Mouse (Mus musculus) thymus, postnatal 14 days (tissue): ENCODE results near the gene Ruvbl1.

Experiments used
- DNase-seq: peaks from one replicate; pipeline ENCODE4 v3.0.0; 2021

Gene Ruvbl1

DNA sequence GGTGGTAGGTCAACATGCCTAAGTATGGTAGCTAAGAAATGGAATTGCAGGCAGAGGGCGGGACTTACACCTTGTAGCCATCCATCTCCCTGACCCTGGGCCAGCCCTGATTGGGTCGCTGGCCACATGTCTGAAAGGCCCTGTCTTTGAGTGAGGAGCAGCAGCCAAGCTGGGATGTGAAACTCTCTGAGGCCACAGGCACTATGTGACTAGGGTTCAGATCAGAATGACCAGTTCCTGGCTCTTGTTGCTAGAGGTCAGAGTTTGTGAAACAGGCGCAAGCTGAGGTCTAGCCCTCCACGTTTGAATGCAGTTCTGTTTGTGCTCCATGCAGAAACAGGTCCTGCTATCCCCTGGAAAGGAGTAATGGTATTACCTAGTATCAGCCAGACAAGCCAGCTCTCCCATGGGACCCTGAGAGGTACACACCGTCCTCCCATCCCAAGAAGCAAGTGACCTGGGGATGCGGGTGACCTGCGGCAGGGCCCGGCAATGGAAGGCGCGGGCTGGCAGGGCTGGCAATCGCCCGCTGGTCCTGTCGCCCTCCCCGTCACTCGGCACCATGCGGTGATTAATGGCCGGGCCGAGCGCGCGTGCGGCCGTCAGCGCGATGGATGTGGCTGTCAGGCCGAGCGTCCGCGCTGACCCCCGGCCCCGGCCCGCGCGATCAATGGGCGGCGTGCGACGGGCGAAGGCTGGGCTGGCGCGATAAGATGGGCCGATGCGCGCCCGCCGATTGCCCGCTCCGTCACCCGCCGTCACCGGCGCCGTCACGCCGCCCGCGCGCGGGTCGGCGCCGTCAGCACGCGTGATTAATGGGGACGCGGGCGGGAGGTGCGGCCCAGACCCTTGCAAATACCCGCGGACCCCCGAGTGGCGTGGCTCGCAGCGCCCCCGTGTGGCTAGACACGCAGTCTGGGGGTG lies 34.5 kb downstream of the Ruvbl1 start:
- peak; percentile 59 for DNase-seq

DNA sequence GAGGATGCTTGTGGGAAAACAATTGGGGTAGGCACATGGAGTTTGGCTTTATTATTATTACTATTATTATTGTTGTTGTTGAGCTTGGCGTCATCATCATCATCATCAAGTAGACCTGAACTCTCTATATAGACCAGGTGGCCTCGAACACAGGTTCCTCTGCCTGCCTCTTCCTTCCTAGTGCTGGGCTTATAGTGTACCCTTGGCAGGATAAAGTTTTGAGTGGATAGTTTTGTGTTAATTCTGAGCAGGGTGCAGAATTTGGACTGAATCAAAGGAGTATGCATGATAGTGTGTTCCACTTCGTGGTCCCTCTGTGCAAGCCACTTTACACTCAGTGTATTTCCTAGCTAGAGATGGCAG lies 35.2 kb downstream of the Ruvbl1 start:
- no peak for DNase-seq

DNA sequence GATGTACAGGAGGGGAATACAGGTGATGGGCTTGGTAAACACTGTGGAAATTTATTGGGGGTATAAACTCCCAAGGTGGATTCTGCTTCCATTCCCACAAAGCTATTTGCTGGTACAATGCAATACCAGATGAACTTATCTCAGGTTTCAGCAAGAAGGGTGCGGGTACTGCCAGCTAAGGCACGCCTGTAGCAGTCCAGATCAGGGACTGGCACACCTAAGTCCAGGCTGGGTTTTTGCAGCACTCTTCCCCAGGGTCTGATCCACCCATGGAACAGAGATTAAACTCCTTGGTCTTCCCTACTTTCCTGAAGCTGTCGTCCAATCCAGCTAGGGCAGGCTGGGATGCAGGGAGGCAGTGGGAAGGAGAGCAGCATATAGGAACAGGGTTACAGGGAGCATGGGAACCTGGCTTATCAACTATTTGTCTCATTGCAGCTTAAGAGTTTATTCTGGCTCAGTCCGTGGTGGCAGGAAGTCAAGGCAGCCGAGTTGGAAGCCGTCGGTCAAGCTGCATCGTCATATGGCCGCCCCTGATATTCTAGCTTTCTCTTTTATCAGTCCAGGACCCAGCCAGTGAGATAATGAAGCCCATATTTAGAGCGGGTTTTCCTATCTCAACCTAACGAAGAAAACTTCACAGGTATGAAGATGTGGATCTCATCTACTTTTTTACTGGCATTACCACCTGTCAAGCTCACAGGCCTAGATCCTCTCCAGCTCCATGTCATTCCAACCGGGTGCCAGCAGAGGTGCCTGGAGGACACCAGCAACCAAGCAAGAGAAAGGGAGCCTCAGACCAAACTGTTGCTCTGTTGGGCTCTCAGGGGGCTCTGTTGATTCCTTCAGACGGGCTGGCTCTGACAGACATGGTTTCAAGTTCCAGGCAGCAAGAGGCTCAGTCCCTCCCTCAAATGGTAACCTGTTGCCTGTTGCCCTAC lies 37.1 kb downstream of the Ruvbl1 start:
- DNase-seq, result no peak

DNA sequence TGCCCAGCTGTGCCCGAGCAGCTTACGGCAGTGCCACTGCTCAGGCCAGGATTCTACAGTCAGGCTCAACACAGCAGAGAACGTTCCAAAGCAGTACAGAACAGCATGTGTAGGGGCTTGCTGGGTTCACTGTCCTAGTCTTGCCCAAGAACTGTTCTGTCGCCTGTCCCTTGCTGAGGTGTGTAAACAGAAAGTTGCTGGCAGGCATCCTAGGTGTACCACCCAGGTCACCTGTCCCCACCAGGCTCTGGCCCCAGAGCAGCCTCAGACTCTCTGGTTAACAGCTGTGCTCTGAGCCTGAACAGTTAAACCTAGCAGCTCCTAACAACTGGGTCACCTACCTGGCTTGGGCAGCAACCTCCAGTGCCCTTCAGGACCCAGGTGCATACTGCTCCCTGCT lies 37.8 kb downstream of the Ruvbl1 start:
- DNase-seq, result no peak

DNA sequence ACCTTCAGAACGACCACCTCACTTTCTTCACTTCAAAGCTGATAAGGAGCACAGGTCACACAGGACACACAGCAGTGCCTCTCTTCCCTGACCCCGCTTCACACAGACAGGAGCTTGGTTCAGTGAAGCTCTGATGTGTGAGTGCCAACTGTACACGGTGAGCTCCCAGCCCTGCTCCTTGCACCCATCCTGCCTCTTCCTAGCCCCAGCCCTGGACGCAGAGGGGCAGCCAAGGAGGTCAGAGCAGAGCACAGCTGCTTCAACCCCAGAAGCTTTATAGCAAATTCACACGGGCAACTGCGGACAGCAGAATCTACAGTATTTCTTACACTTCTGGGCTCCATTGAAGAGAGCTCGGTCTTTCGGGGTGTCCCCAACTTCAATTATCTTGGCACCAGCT lies 48.8 kb downstream of the Ruvbl1 start:
- no peak for DNase-seq

DNA sequence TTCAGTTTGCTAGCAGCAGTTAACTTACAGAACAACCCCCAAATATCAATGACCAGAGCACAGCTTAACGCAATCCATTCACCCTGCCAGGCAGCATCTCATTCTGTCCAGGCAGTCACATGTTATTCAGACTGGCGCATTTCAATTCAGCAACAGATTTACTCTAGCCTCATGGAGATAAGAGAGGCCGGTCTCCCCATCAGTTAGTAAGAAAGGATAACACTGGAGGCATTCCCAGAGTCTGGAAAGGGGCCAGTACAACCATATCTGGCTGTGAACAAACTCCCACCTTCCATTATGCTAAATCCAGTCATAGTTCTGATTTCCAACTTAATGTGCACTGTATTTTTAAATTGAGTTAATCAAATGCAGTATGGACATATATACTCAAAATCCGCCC lies 49.3 kb downstream of the Ruvbl1 start:
- DNase-seq, result no peak

DNA sequence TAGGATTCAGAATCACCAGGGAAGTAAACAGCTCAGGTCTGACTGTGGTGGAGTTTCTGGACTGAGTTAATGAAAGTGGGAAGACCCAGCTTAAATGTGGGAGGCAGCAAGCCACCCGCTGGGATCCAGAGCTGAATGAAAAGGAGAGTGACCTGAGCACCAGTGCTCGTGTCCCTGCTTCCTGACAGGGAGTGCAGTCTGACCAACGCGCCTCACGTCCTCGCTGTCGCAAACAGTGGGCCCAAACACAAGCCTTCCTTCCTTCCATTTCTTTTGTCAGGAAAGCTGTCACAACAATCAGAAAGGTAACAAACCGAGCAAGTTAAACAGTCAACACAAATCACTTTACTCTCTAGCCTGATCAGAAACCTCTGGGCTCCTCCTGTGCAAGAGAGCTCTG lies 50.8 kb downstream of the Ruvbl1 start:
- DNase-seq, result no peak

- DNase-seq, result no peak
Observed at GRCm38 (mm10) chr6:88516667-88517066, 51.5 kb downstream of the Ruvbl1 start.

- no peak for DNase-seq
Observed at GRCm38 (mm10) chr6:88517701-88518403, 52.6 kb downstream of the Ruvbl1 start.

DNA sequence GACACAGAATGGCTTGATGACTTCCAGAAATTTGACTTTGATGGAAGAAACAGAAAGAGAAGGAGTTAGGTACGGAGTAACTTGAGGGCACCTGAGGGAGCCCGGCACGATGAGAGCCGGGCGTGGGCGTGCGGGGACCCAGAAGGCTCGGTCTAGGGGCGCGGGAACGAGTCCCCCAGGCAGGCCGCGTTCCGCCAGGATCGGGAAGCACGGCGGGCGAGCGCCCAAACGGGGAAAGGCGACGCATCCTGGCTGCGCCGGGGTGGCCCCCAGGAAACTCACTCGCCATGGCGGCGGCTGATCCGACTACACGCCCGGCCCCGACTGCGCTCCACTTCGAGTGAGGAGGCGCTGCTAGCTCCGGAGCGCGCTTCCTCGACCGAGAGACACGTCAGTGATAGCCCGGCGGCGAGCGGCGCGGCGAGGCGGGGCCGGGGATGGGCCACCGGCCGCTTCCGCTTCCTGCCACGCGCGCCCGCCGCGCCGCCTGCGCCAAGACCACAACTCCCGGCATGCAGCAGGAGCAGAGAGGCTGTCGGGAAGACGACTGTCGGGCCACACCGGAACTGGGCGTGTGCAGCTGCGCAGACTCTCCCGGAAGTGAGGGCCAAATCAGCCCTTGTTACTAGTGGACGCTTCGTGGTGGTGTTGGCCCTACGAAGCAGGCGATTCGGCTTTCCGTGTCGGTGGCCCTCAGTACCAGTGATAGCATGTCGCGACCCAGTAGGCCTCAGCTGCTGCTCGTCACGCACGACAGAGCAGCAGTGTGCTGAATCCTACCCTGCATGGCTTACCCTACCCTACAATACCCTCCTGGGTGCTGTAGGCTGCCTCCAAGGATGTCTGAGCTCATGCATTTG lies 53.4 kb downstream of the Ruvbl1 start, which contains the start of gene Sec61a1:
Gene Sec61a1, minus strand, starts transcription at position 502 of the 860 bp plus-strand sequence.
- DNase-seq, result peak; percentile 95

DNA sequence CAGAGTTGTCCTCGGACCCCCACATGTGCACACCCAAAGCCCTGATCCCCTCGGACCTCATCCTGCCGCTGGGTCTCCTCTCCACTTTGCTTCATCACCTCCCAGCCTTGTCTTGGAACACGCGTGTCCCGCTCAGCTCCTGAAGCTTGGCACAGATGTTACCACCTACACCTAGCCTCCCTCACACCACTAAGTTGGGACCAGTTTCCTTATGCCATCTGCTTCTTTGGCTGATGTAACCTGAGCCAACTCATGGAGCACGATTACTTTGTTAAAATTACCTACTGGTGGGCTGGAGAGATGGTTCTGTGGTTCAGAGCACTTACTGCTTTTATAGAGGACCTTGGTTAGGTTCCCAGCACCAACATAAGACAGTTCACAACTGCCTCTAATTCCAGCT lies 56.6 kb downstream of the Ruvbl1 start:
- DNase-seq, result no peak

DNA sequence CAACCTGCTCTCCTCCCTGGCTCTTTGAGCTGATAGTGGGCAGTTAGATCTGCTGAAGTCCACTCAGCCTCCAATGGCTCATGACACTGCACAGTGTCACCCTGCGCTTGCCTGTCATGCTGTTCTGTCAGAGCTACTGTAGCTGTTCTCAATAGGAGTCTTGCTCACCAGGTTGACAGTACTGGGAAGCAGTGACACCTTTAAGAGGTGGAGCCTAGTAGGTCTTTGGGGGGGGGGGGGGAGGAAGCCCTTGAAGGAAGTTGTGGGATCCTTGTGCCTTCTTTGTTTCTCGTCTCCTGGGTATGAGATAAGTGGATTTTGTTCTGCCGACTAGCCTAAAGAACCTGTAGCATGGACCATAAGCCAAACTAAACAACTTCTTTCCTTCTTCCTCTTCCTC lies 57.4 kb downstream of the Ruvbl1 start:
- DNase-seq, result no peak

- no peak for DNase-seq
Observed at GRCm38 (mm10) chr6:88523043-88523442, 57.8 kb downstream of the Ruvbl1 start.

GRCm38 (mm10) chr6:88523451-88523850 lies 58.2 kb downstream of the Ruvbl1 start:
- no peak for DNase-seq

- DNase-seq, result no peak
Observed at GRCm38 (mm10) chr6:88524056-88524455, 58.8 kb downstream of the Ruvbl1 start.

DNA sequence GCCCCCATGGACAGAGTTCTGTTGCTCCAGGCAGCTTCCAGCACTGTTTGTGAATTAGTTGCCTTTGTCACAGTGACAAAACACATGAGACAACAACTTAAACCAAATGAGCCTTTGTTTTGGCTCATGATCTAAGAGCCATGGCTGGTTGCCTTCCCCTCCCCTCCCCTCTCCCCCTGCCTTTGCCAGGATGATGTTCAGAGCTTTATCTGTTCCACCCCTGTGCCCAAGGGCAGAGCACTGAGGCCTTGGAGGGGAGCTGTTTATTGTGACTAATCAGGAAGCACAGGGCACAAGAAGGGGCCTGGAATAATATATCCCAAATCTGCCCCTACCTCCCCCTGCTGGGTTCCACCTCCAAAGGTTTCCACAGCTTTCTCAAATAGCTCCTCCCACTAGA lies 65.1 kb downstream of the Ruvbl1 start:
- no peak for DNase-seq

- DNase-seq, result no peak
Observed at GRCm38 (mm10) chr6:88540093-88540755, 75.0 kb downstream of the Ruvbl1 start.

GRCm38 (mm10) chr6:88544241-88544640 lies 79.0 kb downstream of the Ruvbl1 start:
- DNase-seq, result no peak

GRCm38 (mm10) chr6:88544644-88545396 lies 79.6 kb downstream of the Ruvbl1 start:
- DNase-seq, result no peak

DNA sequence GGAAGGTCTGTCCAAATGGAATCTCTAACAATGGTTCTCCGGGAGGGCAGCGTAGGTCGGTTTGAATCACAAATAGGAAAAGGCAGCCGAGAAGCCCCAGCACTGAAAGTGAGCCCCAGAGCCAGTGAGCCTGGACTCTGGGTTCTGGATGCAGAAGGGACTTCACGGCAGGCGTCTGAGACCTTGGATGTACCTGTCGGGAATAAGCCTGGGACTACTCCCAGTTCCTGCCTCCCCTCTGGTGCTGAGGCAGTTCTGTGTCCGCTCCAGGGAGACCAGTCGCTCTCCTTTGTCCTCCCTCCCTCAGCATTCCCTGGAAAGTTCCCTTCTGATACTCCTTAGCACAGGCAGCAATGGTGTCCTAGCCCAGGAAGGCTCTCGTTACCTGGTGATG lies 80.2 kb downstream of the Ruvbl1 start:
- no peak for DNase-seq
